Mouse (Mus musculus) intestine, embryonic 15.5 days (tissue): ENCODE data around the gene Tiprl. TPM values are rescaled to one million over a fixed set of nuclear protein-coding genes. Genes with fewer than 3 reads are reported as not detected.

ENCODE experiments used
- ATAC-seq: fragments of 200-750 bp; cut with Nextera tagmentation; 2 replicates; pipeline ENCODE4 v1.8.0; 2017; ENCODE audit warnings: moderate TSS enrichment, moderate library complexity
- H3K27ac ChIP-seq: fragments of 300-500 bp; sonication (generic); 2 replicates; pipeline ENCODE4 v1.5.1; 2015; ENCODE audit warnings: mild to moderate bottlenecking, inconsistent platforms
- H3K27me3 ChIP-seq: fragments of 300-500 bp; sonication (generic); replicated peaks from 2 replicates; pipeline ENCODE4 v1.6.1; 2015; ENCODE audit warnings: inconsistent platforms
- H3K36me3 ChIP-seq: fragments of 300-500 bp; sonication (generic); 2 replicates; pipeline ENCODE4 v1.6.1; 2015; ENCODE audit warnings: inconsistent platforms
- H3K4me1 ChIP-seq: fragments of 300-500 bp; sonication (generic); replicated peaks from 2 replicates; pipeline ENCODE4 v1.6.1; 2015; ENCODE audit warnings: inconsistent platforms
- H3K4me2 ChIP-seq: fragments of 300-500 bp; sonication (generic); replicated peaks from 2 replicates; pipeline ENCODE4 v1.6.1; 2015; ENCODE audit warnings: mild to moderate bottlenecking, inconsistent platforms
- H3K4me3 ChIP-seq: fragments of 300-500 bp; sonication (generic); replicated peaks from 2 replicates; pipeline ENCODE4 v1.5.1; 2015; ENCODE audit warnings: inconsistent platforms
- H3K9ac ChIP-seq: fragments of 300-500 bp; sonication (generic); 2 replicates; pipeline ENCODE4 v1.6.1; 2015; ENCODE audit warnings: inconsistent platforms
- H3K9me3 ChIP-seq: fragments of 300-500 bp; sonication (generic); 2 replicates; pipeline ENCODE4 v1.6.1; 2016; ENCODE audit warnings: inconsistent platforms
- WGBS: fragments of 180-500 bp; shearing (Covaris S2); methylation state at CpG from one replicate; pipeline ENCODE4 v1.1.7; 2015; 5-methylcytosine and 5-hydroxymethylcytosine counted together
- polyA plus RNA-seq: library from polyadenylated mRNA; unstranded; fragments of >200 nt; fragmentation: Nextera tagmentation; extraction: Ambion mirVana; gene quantifications from 2 replicates; pipeline ENCODE4 v1.2.1, GENCODE M21; 2015

Gene Tiprl
- polyA plus RNA-seq, result 77.9 and 85.6 TPM in 2 replicates

DNA sequence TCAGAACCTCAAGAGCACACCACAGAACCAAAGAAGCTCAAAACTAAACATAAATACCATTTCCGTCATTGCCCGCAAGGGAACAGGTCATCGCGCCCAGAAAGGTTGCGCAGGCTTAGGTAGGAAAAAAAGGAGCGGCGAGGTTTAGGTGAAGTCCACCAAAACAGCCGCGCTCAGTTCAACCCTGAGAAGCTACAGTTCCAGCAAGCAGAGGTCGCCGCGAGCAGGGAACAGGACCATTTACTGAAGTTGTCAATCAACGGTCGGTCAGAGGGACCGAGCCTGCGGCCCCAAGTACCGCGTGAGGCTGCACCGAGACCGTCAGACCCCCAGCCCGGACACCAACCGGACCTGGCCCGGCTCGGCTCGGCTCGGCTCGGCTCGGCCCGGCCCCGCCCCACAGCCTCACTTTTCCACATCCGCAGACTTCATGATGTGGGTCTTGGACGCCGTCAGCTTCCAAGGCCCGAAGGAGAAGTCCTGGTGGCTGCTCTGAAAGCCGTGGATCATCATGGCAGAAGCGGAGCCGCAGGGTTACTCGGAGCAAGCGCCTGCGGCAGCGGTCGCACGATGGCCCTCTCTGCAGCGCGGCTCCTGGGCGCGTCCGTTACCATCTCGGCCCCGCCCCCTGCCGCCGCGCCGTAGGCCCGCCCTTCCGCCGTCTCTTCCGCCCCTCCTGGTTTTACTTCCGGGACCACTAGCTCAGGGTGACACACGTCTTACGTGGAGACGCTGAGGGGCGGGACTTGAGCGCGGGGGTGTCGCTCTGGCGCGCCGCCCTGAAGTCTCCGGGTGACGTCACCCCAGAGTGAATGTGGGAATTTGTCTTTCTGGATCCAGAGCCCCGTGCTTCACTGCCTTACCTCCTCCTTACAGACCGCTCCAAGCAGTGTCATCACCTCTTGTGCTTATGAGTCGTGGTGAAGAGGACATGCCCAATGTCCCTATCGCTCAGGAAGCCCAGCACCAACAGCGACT lies at the start of gene Tiprl:
TSS of gene Tiprl (minus strand) at position 676 of the 978 bp plus-strand sequence.
- ATAC-seq, result peak; percentile 99
- Histone ChIP-seq H3K4me1 (peaks cover 6% of the 10 kb centered on the region; the same call in 1 of the 2 replicates), H3K4me2 (peak within 1 kb of the TSS; percentile 77), H3K27me3 (no peaks in the 10 kb centered on the region), H3K9ac (peak within 1 kb of the TSS; percentile 75), H3K27ac (peak within 1 kb of the TSS; percentile 96), H3K4me3 (peak within 1 kb of the TSS; percentile 86), H3K36me3 (no peaks in the 10 kb centered on the region), H3K9me3 (no peaks in the 10 kb centered on the region)
- under 1% methylated on average over 76 of the region's 76 CpGs for WGBS

DNA sequence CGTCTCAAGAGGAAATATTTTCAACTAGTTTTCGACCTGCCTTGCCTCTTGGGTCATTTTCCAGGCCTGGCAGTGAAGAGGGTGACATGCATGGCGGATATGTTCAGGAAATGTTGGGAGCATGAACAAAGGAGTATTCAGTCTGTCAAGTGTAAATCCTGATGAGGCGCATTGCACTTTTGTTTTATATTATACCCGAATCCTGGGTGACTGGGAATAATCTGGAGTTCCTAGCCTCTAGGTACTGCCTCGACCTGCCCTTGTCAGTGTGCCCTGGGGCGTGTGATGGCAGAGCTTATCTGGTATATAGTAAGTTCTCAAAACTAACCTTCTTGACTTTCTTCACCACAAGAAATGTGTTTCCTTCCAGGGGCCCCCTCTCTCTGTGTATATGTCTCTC lies 47.3 kb upstream of the Tiprl start:
- H3K4me2 ChIP-seq, result 0 out of 2 replicates have a peak overlapping the region, but pooled peaks have one; percentile 93
- WGBS, result 75% methylated on average over 7 of the region's 7 CpGs
- no peak for ATAC-seq
- H3K4me3 ChIP-seq, result no peak overlapping the region
- H3K27me3 ChIP-seq, result no peaks in the 10 kb centered on the region
- H3K9ac ChIP-seq, result no peak overlapping the region
- H3K4me1 ChIP-seq, result peaks cover 7% of the 10 kb centered on the region; the same call in 1 of the 2 replicates
- no peaks in the 10 kb centered on the region for H3K36me3 ChIP-seq
- H3K27ac ChIP-seq, result no peak overlapping the region
- no peaks in the 10 kb centered on the region for H3K9me3 ChIP-seq

DNA sequence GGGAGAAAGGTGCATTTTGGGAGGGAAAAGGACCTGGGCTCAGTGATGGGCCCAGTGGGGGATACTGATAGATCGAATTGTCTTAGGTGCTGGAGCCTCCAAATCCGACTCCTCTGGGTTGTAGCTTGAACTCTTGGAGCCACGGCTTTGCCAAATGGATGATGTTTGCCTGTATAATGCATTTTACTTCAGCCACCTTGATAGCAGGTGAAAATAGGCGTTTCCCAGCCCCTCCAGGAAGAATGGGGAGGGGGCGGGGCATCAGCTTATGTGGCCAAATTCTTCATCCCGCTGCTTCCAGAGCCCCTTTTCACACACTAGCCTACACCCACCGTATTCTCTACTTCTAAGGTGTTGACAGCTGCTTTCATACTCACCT lies 46.2 kb upstream of the Tiprl start:
- peaks cover 7% of the 10 kb centered on the region; the same call in 1 of the 2 replicates for H3K4me1 ChIP-seq
- H3K27me3 ChIP-seq, result no peaks in the 10 kb centered on the region
- no peaks in the 10 kb centered on the region for H3K36me3 ChIP-seq
- peak overlapping the region; percentile 71 for H3K4me3 ChIP-seq
- peak overlapping the region; percentile 68; the same call in 1 of the 2 replicates for H3K9ac ChIP-seq
- no peak overlapping the region for H3K27ac ChIP-seq
- 22% methylated on average over 7 of the region's 7 CpGs for WGBS
- peak overlapping the region; percentile 93 for H3K4me2 ChIP-seq
- H3K9me3 ChIP-seq, result no peaks in the 10 kb centered on the region
- no peak for ATAC-seq

- WGBS, result 2% methylated on average over 35 of the region's 35 CpGs
- Histone ChIP-seq H3K4me1 (peaks cover 7% of the 10 kb centered on the region; the same call in 1 of the 2 replicates), H3K9me3 (no peaks in the 10 kb centered on the region), H3K9ac (peak overlapping the region; percentile 68), H3K27me3 (no peaks in the 10 kb centered on the region), H3K4me3 (peak overlapping the region; percentile 71), H3K27ac (peak overlapping the region; percentile 83), H3K4me2 (peak overlapping the region; percentile 93), H3K36me3 (no peaks in the 10 kb centered on the region)
- ATAC-seq, result peak; percentile 49; the same call in 1 of the 2 replicates
Observed at GRCm38 (mm10) chr1:165282222-165282966, 45.6 kb upstream of the Tiprl start.

DNA sequence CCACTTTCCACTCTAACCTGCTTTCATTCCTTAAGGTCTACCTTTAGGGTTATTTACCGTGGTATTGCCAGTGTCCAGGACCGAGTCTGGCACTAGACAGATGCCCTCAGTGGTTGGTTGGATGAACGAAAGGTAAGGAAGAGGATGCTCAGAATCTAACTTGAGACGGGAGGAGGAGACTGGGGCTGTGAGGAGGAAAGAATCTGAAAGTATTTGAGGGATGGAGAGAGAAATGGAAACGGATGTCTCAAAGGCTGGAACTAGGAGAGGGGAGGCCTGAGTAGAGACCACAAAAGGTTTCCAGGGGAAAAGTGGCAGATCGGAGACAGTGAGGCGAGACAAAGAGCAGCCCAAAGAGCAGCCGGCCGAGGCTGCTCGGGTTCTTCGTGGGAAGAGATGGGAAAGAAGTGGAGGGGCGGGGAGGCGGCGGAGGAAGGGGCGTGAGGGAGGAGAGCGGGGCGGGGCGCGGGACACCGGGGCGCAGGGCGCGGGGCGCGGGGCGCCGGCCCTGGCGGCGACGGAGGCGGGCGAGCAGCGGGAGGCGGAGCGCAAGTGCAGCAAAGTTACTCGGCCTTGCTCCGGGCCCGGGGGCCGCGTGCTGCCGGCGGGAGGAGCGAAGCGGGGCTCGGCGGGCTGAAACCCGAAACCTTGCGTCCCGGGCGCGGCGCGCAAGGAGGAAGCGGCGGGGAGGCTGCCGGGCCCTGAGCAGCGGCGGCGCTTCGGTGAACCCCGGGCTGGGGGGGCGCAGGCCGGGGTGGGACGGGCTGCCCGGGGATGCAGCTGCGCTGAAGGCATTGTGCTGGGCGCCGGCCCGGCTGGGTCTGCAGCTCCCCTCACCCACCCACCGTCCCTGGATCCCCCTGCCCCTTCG lies 44.8 kb upstream of the Tiprl start:
- ATAC-seq, result peak; percentile 92
- Histone ChIP-seq H3K4me1 (peaks cover 7% of the 10 kb centered on the region; the same call in 1 of the 2 replicates), H3K9ac (peak overlapping the region; percentile 68), H3K4me3 (peak overlapping the region; percentile 71), H3K9me3 (no peaks in the 10 kb centered on the region), H3K4me2 (peak overlapping the region; percentile 93), H3K27ac (peak overlapping the region; percentile 83), H3K27me3 (no peaks in the 10 kb centered on the region), H3K36me3 (no peaks in the 10 kb centered on the region)
- WGBS, result under 1% methylated on average over 54 of the region's 71 CpGs

GRCm38 (mm10) chr1:165280741-165281140 lies 43.9 kb upstream of the Tiprl start:
- Histone ChIP-seq H3K27ac (no peak overlapping the region; the same call in 1 of the 2 replicates), H3K9me3 (no peaks in the 10 kb centered on the region), H3K36me3 (no peaks in the 10 kb centered on the region), H3K4me1 (peaks cover 7% of the 10 kb centered on the region; the same call in 1 of the 2 replicates), H3K4me3 (peak overlapping the region; percentile 71; the same call in 1 of the 2 replicates), H3K27me3 (no peaks in the 10 kb centered on the region), H3K4me2 (peak overlapping the region; percentile 93), H3K9ac (no peak overlapping the region)
- WGBS, result 38% methylated on average over 10 of the region's 10 CpGs
- no peak for ATAC-seq

DNA sequence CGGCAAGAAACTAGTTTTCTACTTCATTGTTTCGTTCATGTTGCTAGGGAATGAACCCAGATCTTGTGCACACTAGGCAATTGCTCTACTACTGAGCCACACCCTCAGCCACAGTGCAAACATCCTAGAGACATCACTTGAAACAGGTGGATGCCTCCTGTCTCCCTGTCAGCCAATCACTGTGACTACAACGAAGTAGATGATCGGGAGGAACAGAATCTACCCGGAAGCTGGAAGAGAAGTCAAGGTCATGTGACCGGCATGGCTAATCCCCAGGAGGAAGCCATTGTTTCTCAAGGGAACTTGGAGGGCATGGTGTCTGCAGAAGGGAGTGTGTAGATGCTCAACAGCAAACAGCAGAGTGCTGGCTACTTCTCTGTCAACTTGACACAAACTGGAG lies 38.1 kb upstream of the Tiprl start:
- Histone ChIP-seq H3K36me3 (no peaks in the 10 kb centered on the region), H3K9ac (no peak overlapping the region), H3K9me3 (no peaks in the 10 kb centered on the region), H3K27ac (no peak overlapping the region), H3K4me3 (no peak overlapping the region), H3K27me3 (no peaks in the 10 kb centered on the region), H3K4me2 (no peak overlapping the region), H3K4me1 (no peaks in the 10 kb centered on the region)
- ATAC-seq, result no peak
- WGBS, result 75% methylated on average over 6 of the region's 6 CpGs

- no peaks in the 10 kb centered on the region for H3K4me1 ChIP-seq
- H3K9me3 ChIP-seq, result no peaks in the 10 kb centered on the region
- H3K4me3 ChIP-seq, result no peak overlapping the region
- no peaks in the 10 kb centered on the region for H3K36me3 ChIP-seq
- no peak overlapping the region for H3K4me2 ChIP-seq
- H3K27me3 ChIP-seq, result no peaks in the 10 kb centered on the region
- no peak overlapping the region for H3K9ac ChIP-seq
- no peak for ATAC-seq
- 46% methylated on average over 11 of the region's 11 CpGs for WGBS
- no peak overlapping the region for H3K27ac ChIP-seq
Observed at GRCm38 (mm10) chr1:165252027-165252671, 15.4 kb upstream of the Tiprl start.

DNA sequence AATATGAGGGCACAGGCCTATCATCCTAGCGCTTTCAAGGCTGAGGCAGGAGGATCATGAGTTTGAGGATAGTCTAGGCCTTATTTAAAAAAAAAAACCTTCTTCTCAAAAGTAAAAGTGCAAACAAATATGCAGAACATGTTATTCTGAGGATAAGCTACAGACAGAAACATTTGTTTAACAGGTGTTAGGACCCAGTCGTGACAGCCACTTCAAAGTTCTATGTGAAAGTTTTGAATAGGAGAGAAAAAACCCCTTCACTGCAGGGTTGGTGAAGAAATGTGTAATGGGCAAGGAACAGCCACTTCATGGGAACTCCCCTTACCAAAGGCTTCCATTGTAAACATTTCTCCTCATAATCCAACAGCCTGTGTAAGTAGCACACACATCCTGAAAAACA lies 13.8 kb upstream of the Tiprl start:
- Histone ChIP-seq H3K4me2 (no peak overlapping the region), H3K36me3 (no peaks in the 10 kb centered on the region), H3K27me3 (no peaks in the 10 kb centered on the region), H3K27ac (no peak overlapping the region), H3K9me3 (no peaks in the 10 kb centered on the region), H3K4me1 (0 out of 2 replicates have a peak, but pooled peaks cover 3% of the 10 kb centered on the region), H3K9ac (no peak overlapping the region), H3K4me3 (no peak overlapping the region)
- WGBS, result 86% methylated on average over 2 of the region's 2 CpGs
- no peak for ATAC-seq

DNA sequence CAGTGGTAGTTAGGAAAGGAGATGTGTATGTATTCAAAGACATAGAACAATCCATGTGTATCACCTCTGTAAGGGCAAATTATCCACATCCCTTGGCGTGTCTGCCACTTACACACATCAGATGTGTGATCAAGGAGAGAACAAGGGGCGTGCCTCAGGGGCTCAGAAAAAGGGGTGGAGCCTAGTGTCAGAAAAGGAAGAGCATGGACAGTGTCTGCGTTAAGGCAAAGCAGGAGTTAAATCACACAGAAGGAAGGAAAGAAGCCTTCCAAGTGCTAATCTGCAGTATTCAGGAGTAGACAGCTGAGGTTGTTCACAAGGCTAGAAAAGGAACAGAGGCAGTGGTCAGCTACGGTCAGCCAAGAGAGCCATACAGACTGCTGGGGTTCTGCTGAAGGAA lies 12.0 kb upstream of the Tiprl start:
- Histone ChIP-seq H3K9ac (no peak overlapping the region), H3K27me3 (no peaks in the 10 kb centered on the region), H3K4me3 (no peak overlapping the region), H3K27ac (no peak overlapping the region), H3K4me2 (no peak overlapping the region), H3K9me3 (no peaks in the 10 kb centered on the region), H3K36me3 (no peaks in the 10 kb centered on the region), H3K4me1 (0 out of 2 replicates have a peak, but pooled peaks cover 3% of the 10 kb centered on the region)
- no peak for ATAC-seq
- 49% methylated on average over 4 of the region's 4 CpGs for WGBS

DNA sequence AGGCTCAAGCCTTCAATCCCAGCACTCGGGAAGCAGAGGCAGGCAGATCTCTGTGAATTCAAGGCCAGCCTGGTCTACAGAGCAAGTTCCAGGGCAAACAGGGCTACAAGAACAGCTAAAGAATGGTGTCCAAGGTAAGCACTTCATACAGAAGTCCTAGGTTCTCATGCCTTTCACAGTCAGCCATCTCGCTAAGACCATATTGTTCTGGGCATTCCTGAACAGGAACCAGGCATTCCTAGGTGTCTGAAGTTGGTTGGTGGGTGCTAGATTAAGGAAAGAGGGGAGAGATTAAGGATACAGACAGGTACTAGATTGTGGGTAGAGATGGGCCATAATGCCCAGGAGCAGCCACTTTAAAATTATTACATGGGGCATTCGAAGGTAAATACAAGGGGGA lies 11.0 kb upstream of the Tiprl start:
- WGBS, result 86% methylated on average over 3 of the region's 3 CpGs
- no peak for ATAC-seq
- Histone ChIP-seq H3K36me3 (no peaks in the 10 kb centered on the region), H3K4me3 (no peak overlapping the region), H3K27me3 (no peaks in the 10 kb centered on the region), H3K4me1 (0 out of 2 replicates have a peak, but pooled peaks cover 3% of the 10 kb centered on the region), H3K27ac (no peak overlapping the region), H3K9me3 (no peaks in the 10 kb centered on the region), H3K9ac (no peak overlapping the region), H3K4me2 (no peak overlapping the region)
